Mouse (Mus musculus) heart, embryonic 12.5 days (tissue): ENCODE results near the gene Nupr1l. TPM values are rescaled to one million over a fixed set of nuclear protein-coding genes. Genes with fewer than 3 reads are reported as not detected.
A peak's percentile ranks its signal among the peaks of the same experiment; 100 is the strongest.

Experiments
- ATAC-seq: fragments of 200-750 bp; cut with Nextera tagmentation; 2 replicates; pipeline ENCODE4 v1.8.0; 2017; ENCODE audit warnings: moderate TSS enrichment, moderate library complexity; ENCODE audit not compliant: insufficient number of reproducible peaks, low FRiP score
- H3K27ac ChIP-seq: fragments of 300-500 bp; sonication (generic); 2 replicates; pipeline ENCODE4 v1.5.1; 2016; ENCODE audit warnings: mild to moderate bottlenecking, moderate library complexity; ENCODE audit not compliant: poor library complexity, severe bottlenecking
- H3K27me3 ChIP-seq: fragments of 300-500 bp; sonication (generic); replicated peaks from 2 replicates; pipeline ENCODE4 v1.6.1; 2016; ENCODE audit warnings: mild to moderate bottlenecking, moderate library complexity
- H3K36me3 ChIP-seq: fragments of 300-500 bp; sonication (generic); 2 replicates; pipeline ENCODE4 v1.6.1; 2016; ENCODE audit warnings: mild to moderate bottlenecking, moderate library complexity
- H3K4me1 ChIP-seq: fragments of 300-500 bp; sonication (generic); replicated peaks from 2 replicates; pipeline ENCODE4 v1.6.1; 2016; ENCODE audit warnings: mild to moderate bottlenecking
- H3K4me2 ChIP-seq: fragments of 300-500 bp; sonication (generic); 2 replicates; pipeline ENCODE4 v1.6.1; 2016; ENCODE audit warnings: mild to moderate bottlenecking, moderate library complexity
- H3K4me3 ChIP-seq: fragments of 300-500 bp; sonication (generic); 2 replicates; pipeline ENCODE4 v1.5.1; 2016; ENCODE audit warnings: mild to moderate bottlenecking
- H3K9ac ChIP-seq: fragments of 300-500 bp; sonication (generic); 2 replicates; pipeline ENCODE4 v1.6.1; 2016; ENCODE audit warnings: mild to moderate bottlenecking, moderate library complexity
- H3K9me3 ChIP-seq: fragments of 300-500 bp; sonication (generic); replicated peaks from 2 replicates; pipeline ENCODE4 v1.6.1; 2016; ENCODE audit warnings: mild to moderate bottlenecking, moderate library complexity
- WGBS: fragments of 180-500 bp; shearing (Covaris S2); methylation state at CpG from one replicate; pipeline ENCODE4 v1.1.7; 2016; 5-methylcytosine and 5-hydroxymethylcytosine counted together
- polyA plus RNA-seq: library from polyadenylated mRNA; unstranded; fragments of >200 nt; fragmentation: Nextera tagmentation; extraction: Ambion mirVana; gene quantifications from 2 replicates; pipeline ENCODE4 v1.2.1, GENCODE M21; 2016

The Nupr1l gene
- polyA plus RNA-seq, 1 experiment from 2014 or later: 2.0 TPM

DNA sequence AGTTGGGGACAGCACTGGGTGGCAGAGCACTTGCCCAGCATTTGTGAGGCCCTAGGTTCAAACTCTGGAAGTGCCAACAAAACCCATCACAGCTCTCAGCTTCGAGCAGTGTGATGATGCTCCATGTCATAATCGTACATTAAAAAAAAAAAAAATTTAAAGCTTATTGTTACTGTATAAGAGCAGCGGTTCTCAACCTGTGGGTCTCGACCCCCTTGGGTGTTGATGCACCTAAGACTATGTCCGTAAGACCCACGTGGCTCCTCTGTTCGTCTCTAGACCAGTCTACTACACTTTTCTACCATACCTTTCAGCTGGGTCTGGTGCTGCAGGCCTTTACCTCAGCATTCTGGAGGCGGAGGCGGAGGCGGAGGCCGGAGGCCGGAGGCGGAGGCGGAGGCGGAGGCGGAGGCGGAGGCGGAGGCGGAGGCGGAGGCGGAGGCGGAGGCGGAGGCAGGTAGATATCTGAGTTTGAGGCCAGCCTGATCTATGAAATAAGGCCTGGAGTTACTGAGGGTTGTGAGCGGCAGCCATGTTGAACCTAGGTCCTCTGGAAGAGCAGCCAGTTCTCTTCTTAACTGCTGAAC is 9.8 kb downstream of the Nupr1l start:
- Histone ChIP-seq H3K27ac (no peak overlapping the region), H3K9me3 (0 out of 2 replicates have a peak, but pooled peaks cover 6% of the 10 kb centered on the region), H3K4me1 (no peaks in the 10 kb centered on the region), H3K27me3 (no peaks in the 10 kb centered on the region), H3K36me3 (no peaks in the 10 kb centered on the region), H3K4me3 (no peak overlapping the region), H3K9ac (no peak overlapping the region), H3K4me2 (no peak overlapping the region)
- WGBS: 84% methylated on average over 24 of the region's 24 CpGs
- no peak for ATAC-seq

DNA sequence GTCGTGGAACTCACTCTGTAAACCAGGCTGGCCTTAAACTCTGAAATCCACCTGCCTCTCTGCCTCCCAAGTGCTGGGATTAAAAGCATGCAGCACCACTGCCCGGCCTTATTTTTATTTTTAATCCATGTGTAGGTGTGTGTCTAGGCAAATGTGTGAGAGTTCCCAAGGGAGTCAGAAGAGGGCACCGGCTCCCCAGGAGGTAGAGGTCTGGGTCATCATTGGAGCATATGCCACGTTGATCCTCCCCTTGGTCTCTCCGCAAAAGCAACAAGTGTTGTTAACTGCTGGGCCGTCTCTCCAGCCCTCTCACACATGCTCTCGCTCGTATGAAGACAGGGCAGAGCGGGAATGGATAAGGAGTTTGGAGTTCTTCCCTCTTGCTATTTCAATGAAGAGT is 10.4 kb downstream of the Nupr1l start:
- H3K27me3 ChIP-seq: no peaks in the 10 kb centered on the region
- no peak overlapping the region for H3K4me3 ChIP-seq
- 0 out of 2 replicates have a peak, but pooled peaks cover 6% of the 10 kb centered on the region for H3K9me3 ChIP-seq
- WGBS: 71% methylated on average over 9 of the region's 9 CpGs
- H3K9ac ChIP-seq: no peak overlapping the region
- H3K4me2 ChIP-seq: no peak overlapping the region
- H3K27ac ChIP-seq: no peak overlapping the region
- ATAC-seq: no peak
- no peaks in the 10 kb centered on the region for H3K4me1 ChIP-seq
- H3K36me3 ChIP-seq: no peaks in the 10 kb centered on the region

DNA sequence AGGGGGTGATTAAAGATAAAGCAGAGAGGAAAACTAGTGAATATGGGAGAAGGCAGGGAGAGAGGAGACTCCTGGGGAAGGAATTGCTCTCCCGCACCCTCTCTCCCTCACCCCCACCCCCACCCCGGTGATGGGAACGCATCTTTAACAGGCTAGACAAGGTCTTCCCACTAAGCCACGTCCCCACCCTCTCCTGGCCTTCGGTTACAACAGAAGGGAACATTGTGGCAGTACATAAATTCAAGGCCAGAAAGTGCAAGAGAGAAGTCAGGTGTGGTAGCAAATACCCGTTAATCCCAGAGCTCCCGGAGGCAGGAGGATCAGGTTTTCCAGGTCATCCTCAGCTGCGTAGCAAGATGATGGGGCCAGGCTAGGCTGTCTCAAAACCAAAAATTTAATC is 11.0 kb downstream of the Nupr1l start:
- Histone ChIP-seq H3K9me3 (0 out of 2 replicates have a peak, but pooled peaks cover 6% of the 10 kb centered on the region), H3K4me3 (no peak overlapping the region), H3K27ac (no peak overlapping the region), H3K36me3 (no peaks in the 10 kb centered on the region), H3K4me1 (no peaks in the 10 kb centered on the region), H3K9ac (no peak overlapping the region), H3K27me3 (no peaks in the 10 kb centered on the region), H3K4me2 (no peak overlapping the region)
- 61% methylated on average over 8 of the region's 8 CpGs for WGBS
- ATAC-seq: no peak

DNA sequence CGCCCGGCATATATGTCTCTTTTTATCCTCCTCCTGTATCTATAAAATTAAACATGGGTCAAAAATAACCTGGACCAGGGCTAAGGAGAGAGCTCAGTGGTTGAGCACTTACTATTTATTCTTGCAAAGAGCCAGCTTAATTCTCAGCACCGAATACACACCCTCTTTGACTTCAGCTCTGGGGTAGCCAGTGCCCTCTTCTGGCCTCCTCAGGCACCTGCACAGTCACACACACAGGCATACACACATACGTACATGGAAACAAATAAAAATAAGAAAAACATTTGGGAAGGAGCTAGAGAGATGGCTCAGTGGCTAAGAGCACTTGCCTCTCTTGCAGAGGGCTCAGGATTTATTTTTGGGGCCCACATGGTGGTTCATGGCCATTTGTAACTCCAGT is 13.6 kb downstream of the Nupr1l start:
- Histone ChIP-seq H3K4me2 (no peak overlapping the region), H3K9ac (no peak overlapping the region), H3K36me3 (no peaks in the 10 kb centered on the region), H3K27me3 (no peaks in the 10 kb centered on the region), H3K27ac (no peak overlapping the region), H3K4me1 (no peaks in the 10 kb centered on the region), H3K4me3 (no peak overlapping the region), H3K9me3 (0 out of 2 replicates have a peak, but pooled peaks cover 6% of the 10 kb centered on the region)
- WGBS: 92% methylated on average over 4 of the region's 4 CpGs
- no peak for ATAC-seq

DNA sequence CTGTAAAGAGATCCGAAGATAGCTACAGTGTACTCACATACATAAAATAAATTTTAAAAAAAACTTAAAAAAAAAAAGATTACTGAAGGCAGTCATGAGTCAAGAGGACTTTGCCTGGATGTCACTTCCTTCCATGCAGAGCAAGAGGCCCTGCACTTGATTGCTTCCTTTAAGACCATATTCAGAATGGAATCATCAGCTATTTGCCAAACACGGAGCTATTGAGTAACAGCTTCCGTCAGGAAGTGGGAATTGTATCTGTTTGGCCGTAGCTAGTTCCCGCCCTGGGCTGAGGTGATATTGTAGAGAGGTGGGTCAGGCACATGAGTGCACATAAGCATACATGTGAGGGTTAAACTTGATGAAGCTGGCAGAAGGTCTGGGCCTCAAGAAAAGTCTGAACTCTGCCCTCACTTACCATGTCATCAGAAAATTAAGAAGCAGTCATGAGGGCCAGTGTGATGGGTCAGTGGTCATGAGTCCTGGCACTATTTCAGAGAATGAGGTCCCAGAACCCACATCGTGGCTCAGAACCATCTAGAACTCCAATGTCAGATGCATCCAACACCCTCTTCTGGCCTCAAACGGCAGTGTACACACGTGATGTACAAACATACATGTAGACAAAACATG is 16.6 kb downstream of the Nupr1l start:
- no peaks in the 10 kb centered on the region for H3K27me3 ChIP-seq
- H3K9ac ChIP-seq: no peak overlapping the region
- no peak for ATAC-seq
- no peaks in the 10 kb centered on the region for H3K4me1 ChIP-seq
- 0 out of 2 replicates have a peak, but pooled peaks cover 6% of the 10 kb centered on the region for H3K9me3 ChIP-seq
- H3K4me2 ChIP-seq: no peak overlapping the region
- no peak overlapping the region for H3K4me3 ChIP-seq
- H3K27ac ChIP-seq: no peak overlapping the region
- WGBS: 84% methylated on average over 8 of the region's 8 CpGs
- no peaks in the 10 kb centered on the region for H3K36me3 ChIP-seq

DNA sequence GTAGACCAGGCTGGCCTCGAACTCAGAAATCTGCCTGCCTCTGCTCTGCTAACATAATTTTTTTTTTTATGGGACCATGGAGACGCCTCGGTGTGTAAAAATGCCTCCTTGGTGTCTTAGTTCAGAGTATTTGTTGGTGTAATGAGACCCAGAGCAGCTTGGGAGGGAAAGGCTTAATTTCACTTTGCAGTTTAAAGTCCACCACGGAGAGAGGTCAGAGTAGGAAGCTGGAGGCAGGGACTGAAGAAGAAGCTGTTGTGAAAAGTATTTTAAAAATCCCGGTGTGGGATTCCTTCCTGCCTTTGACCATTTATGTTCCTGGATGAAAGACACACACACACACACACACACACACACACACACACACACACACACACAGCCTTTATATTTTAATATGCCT is 17.6 kb downstream of the Nupr1l start:
- Histone ChIP-seq H3K27me3 (no peaks in the 10 kb centered on the region), H3K9me3 (0 out of 2 replicates have a peak, but pooled peaks cover 6% of the 10 kb centered on the region), H3K9ac (no peak overlapping the region), H3K27ac (no peak overlapping the region), H3K36me3 (no peaks in the 10 kb centered on the region), H3K4me3 (no peak overlapping the region), H3K4me1 (no peaks in the 10 kb centered on the region), H3K4me2 (no peak overlapping the region)
- no peak for ATAC-seq
- 78% methylated on average over 5 of the region's 5 CpGs for WGBS

DNA sequence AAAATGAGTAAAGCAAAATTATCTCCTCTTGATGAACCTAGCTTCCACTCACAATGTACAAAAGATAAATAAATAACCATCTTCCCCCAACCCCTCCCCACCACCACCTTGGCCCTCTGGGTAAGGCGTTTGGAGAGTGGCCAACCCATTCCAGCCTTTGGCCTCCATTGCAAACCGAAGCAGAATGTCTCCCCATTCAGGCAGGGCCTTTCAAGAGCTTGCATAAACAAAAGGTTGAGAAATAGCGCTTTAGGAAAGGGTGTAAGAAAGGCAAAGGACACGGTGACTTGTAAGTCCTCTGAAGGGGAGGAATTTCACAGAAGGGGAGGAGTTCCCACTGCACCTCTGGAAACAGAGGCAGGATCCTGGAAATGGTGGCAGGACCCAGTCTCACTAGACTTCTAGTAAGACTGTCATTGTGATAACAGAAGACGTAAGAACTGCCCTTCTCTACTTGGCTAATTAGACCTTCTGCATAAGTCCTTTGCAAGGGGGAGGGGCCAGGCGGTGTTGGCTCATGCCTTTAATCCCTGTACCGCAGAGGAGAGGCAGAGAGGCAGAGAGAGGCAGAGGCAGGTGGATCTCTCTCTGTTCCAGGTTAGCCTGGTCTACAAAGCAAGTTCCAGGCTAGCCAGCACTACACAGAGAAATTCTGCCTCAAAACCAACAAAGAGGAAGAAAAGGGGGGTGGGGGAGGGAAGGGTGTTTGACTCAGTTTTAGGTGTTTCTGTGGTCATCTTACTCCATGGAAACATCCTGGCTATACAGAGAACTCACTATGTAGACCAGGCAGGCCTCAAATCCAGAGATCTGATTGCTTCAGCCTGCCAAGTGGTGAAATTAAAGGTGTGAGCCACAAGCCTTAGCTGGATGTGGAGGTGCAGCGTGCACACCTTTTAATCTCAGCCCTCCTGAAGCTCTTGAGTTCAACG is 21.9 kb downstream of the Nupr1l start:
- 48% methylated on average over 9 of the region's 9 CpGs for WGBS
- no peak overlapping the region for H3K4me3 ChIP-seq
- no peak for ATAC-seq

DNA sequence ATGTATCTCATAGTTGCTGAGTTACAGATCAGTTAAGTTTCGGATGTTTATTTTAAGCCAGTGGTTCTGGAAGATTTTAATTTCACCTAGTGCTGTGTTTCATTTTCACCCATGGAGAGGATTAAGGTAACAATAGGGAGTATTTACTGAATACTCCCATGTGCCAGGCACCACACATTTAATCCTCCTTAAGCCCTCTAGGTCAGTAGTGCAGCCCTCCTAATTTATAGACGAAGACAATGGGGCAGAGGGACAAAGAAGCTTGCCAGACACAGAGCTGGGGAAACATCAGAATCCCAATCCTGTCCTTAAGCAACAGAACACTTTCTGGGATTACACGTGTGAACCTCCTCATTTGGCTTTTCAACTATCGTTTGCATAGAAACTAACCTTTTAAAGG is 28.6 kb downstream of the Nupr1l start:
- Histone ChIP-seq H3K27ac (no peak overlapping the region), H3K4me3 (no peak overlapping the region), H3K4me1 (no peaks in the 10 kb centered on the region), H3K27me3 (no peaks in the 10 kb centered on the region), H3K9me3 (no peaks in the 10 kb centered on the region), H3K9ac (no peak overlapping the region), H3K36me3 (no peaks in the 10 kb centered on the region), H3K4me2 (no peak overlapping the region)
- no peak for ATAC-seq
- WGBS: 54% methylated on average over 4 of the region's 4 CpGs

More for the DNA sequence above, 21.9 kb downstream of the Nupr1l start:
- H3K9ac ChIP-seq: no peak overlapping the region
- no peak overlapping the region for H3K27ac ChIP-seq
- no peak overlapping the region for H3K4me2 ChIP-seq
- H3K9me3 ChIP-seq: no peaks in the 10 kb centered on the region
- H3K36me3 ChIP-seq: no peaks in the 10 kb centered on the region
- H3K27me3 ChIP-seq: no peaks in the 10 kb centered on the region
- H3K4me1 ChIP-seq: no peaks in the 10 kb centered on the region

DNA sequence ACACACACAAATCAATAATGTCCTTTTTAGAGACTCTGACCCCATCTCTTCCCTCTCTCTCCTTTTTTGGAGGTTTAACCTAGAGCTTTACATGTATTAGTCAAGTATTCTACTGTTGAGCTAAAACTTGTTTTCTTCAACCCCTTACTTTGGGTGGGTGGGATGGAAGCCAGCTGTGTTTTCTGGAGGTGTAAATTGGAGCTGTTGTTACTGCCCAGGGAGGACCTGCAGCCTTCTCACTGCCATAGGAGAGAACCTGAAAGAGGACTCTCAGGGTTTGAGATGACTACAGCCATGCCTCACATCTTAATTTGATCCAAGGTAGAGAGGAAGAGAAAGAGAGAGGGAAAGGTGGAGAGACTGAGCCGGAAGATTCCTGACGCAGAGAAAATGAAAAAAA is 31.9 kb downstream of the Nupr1l start:
- H3K27me3 ChIP-seq: no peaks in the 10 kb centered on the region
- no peak for ATAC-seq
- peaks cover 5% of the 10 kb centered on the region for H3K36me3 ChIP-seq
- no peak overlapping the region for H3K4me2 ChIP-seq
- H3K27ac ChIP-seq: no peak overlapping the region
- H3K9ac ChIP-seq: no peak overlapping the region
- no peaks in the 10 kb centered on the region; the same call in 1 of the 2 replicates for H3K4me1 ChIP-seq
- WGBS: 53% methylated on average over 2 of the region's 2 CpGs
- H3K9me3 ChIP-seq: no peaks in the 10 kb centered on the region
- H3K4me3 ChIP-seq: no peak overlapping the region

DNA sequence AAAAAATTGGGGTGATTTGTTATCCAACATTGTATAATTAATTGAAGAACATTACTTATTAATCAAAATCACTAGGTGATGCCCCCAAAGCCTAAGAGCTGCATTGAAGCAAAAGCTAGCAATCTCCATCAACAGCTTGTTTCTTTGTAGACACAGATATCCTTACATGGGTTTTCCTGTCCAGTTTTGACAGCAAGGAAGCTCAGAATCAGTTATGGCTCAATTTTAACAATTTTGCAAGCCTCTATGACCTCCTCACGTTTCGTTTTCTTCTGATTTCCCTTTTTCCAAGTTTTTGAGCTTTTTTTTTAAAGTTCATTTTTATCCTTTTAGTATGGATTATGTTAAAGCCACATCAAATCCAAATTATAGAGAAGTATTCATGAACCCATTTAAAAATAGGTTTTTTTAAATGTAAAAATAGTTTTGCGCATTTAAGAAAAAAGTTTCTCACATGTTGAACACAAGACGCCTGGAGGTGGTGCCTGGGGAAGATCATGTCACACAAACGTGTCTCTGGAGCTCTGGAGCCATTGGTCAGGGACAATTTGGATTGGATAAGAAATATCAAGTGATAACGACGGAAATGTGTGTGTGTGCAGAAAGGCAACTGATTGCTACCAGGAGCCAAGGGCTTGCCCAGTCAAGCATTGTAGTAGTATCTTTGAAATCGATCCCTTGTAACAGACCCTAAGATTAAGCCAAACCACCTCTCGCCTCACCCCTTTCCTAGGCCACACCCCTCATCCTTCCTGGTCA is 32.6 kb downstream of the Nupr1l start:
- WGBS: 5% methylated on average over 9 of the region's 9 CpGs
- ATAC-seq: 0 out of 2 replicates have a peak, but pooled peaks have one; percentile 3
- Histone ChIP-seq H3K27ac (peak overlapping the region; percentile 12; the same call in 1 of the 2 replicates), H3K27me3 (no peaks in the 10 kb centered on the region), H3K9me3 (no peaks in the 10 kb centered on the region), H3K4me1 (no peaks in the 10 kb centered on the region; the same call in 1 of the 2 replicates), H3K4me2 (peak overlapping the region; percentile 64), H3K4me3 (peak overlapping the region; percentile 94), H3K36me3 (peaks cover 9% of the 10 kb centered on the region), H3K9ac (no peak overlapping the region)
